Mouse (Mus musculus) liver, embryonic 18 days (tissue): Measurements from ENCODE around the gene Olfr1217. TPM values are rescaled to one million over a fixed set of nuclear protein-coding genes. Genes with fewer than 3 reads are reported as not detected.

ENCODE experiments used
- polyA plus RNA-seq: library from polyadenylated mRNA; depleted of rRNA; stranded (reverse); fragments of >200 nt; gene quantifications from 2 replicates; pipeline ENCODE4 v1.2.3, GENCODE M21; 2012; rRNA removed

The Olfr1217 gene
- not detected in 2 replicates for polyA plus RNA-seq

GRCm38 (mm10) chr2:89031965-89032364, at the start of gene Olfr1217:
Gene Olfr1217 (minus strand): TSS chr2:89032065.

GRCm38 (mm10) chr2:89061087-89061486, 29.2 kb upstream of the Olfr1217 start, which contains the start of gene Olfr1218:
Gene Olfr1218 (minus strand): TSS chr2:89061187.

GRCm38 (mm10) chr2:89018240-89018639, 13.6 kb downstream of the Olfr1217 start, which contains the start of gene Olfr1216:
Gene Olfr1216 (minus strand): TSS chr2:89018340.

GRCm38 (mm10) chr2:89006873-89007272, 25.0 kb downstream of the Olfr1217 start, which contains the start of gene Olfr1215:
Gene Olfr1215 (minus strand): TSS chr2:89006973.

DNA sequence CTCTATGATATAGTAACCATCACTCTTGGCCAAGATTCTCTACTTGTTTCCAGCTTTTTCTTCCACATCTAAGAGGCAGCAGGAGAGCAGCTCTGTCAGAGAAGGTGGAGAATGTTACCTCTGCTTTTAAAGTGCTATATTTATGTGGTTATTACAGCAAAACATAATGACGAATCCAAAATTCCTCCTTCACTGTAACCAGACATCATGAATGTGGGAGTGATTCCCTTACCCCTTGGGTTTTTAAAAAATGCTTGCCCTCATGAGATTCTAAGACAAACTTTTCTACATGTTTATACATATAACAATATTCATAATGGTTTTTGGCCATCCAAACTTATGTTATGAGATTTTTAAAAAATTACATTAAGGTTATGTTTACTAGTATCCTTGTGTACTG, 39.3 kb downstream of the Olfr1217 start, which contains the start of gene Olfr1214:
Gene Olfr1214 (minus strand): TSS at position 101 of the 400 bp plus-strand sequence.

GRCm38 (mm10) chr2:88980181-88980580, 51.7 kb downstream of the Olfr1217 start, which contains the start of gene Gm13762:
Gene Gm13762 (minus strand): TSS chr2:88980281.

Other genes starting within 250 kb of the Olfr1217 start
- not detected in 2 replicates for gene Olfr1201, start 239.0 kb downstream of the Olfr1217 start, polyA plus RNA-seq
- gene Olfr1202, start 217.6 kb downstream of the Olfr1217 start, polyA plus RNA-seq = not detected in 2 replicates
- not detected in 2 replicates for gene Olfr1205, start 202.3 kb downstream of the Olfr1217 start, polyA plus RNA-seq
- not detected in 2 replicates for gene Olfr1204, start 182.8 kb downstream of the Olfr1217 start, polyA plus RNA-seq
- not detected in 2 replicates for gene Olfr1206, start 168.8 kb downstream of the Olfr1217 start, polyA plus RNA-seq
- not detected in 2 replicates for gene Olfr1208, start 129.8 kb downstream of the Olfr1217 start, polyA plus RNA-seq
- gene Olfr1209, start 116.9 kb downstream of the Olfr1217 start, polyA plus RNA-seq = not detected in 2 replicates
- gene Olfr1211, start 94.0 kb downstream of the Olfr1217 start, polyA plus RNA-seq = not detected in 2 replicates
- gene Olfr1212, start 78.1 kb downstream of the Olfr1217 start, polyA plus RNA-seq = not detected in 2 replicates
- gene Gm13762, start 51.8 kb downstream of the Olfr1217 start, polyA plus RNA-seq = not detected in 2 replicates
- not detected in 2 replicates for gene Olfr1214, start 39.4 kb downstream of the Olfr1217 start, polyA plus RNA-seq
- not detected in 2 replicates for gene Olfr1215, start 25.1 kb downstream of the Olfr1217 start, polyA plus RNA-seq
- not detected in 2 replicates for gene Olfr1216, start 13.7 kb downstream of the Olfr1217 start, polyA plus RNA-seq
- not detected in 2 replicates for gene Olfr1218, start 29.1 kb upstream of the Olfr1217 start, polyA plus RNA-seq
- gene Olfr1219, start 51.4 kb upstream of the Olfr1217 start, polyA plus RNA-seq = not detected in 2 replicates
- gene Olfr1220, start 74.8 kb upstream of the Olfr1217 start, polyA plus RNA-seq = not detected in 2 replicates
- gene Olfr1221, start 85.2 kb upstream of the Olfr1217 start, polyA plus RNA-seq = not detected in 2 replicates
- gene Olfr1222, start 101.0 kb upstream of the Olfr1217 start, polyA plus RNA-seq = not detected in 2 replicates
- not detected in 2 replicates for gene Olfr1223, start 119.5 kb upstream of the Olfr1217 start, polyA plus RNA-seq
- not detected in 2 replicates for gene Olfr1224-ps1, start 132.0 kb upstream of the Olfr1217 start, polyA plus RNA-seq
- gene Olfr1225, start 142.6 kb upstream of the Olfr1217 start, polyA plus RNA-seq = not detected in 2 replicates
- not detected in 2 replicates for gene Olfr1226, start 168.0 kb upstream of the Olfr1217 start, polyA plus RNA-seq
- not detected in 2 replicates for gene Olfr1228, start 222.0 kb upstream of the Olfr1217 start, polyA plus RNA-seq